Mouse (Mus musculus) B cell, adult 62 days (primary cell): ENCODE results near the gene Gm21719. TPM values are rescaled to one million over a fixed set of nuclear protein-coding genes. Genes with fewer than 3 reads are reported as not detected.

Source experiments
- total RNA-seq: library from RNA; stranded (reverse); gene quantifications from 4 replicates; pipeline ENCODE4 v1.2.4, GENCODE M21; 2023

Gm21719 gene
- not detected in 4 replicates for total RNA-seq

DNA sequence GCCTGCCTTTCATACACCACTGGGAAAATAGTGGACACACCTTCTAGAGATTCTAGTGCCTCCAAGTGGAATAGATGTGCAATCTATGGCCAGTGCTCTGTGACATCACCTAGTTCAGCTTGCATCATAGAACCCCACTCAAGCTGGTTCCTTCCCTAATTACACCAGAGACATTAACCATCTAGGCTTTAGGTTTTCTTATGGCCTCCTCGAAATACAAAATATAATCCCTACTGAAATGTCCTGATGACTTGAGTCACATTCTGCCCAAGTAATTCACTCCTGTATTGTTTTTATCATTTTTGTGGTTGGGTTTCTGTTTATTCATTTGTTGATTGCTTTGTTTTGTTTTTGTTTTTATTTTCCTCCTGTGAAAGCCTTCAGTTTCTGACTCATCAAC, at the start of gene Gm21719:
Gm21719 (minus strand) TSS at position 101 of the 400 bp plus-strand sequence.

Other genes with a start within 250 kb of the Gm21719 start
- not detected in 4 replicates for gene Gm28919, start 99.3 kb downstream of the Gm21719 start, total RNA-seq
- not detected in 4 replicates for gene Gm20830, start 235.4 kb upstream of the Gm21719 start, total RNA-seq